Mouse (Mus musculus): ENCODE measurements around the gene Lzts3.

DNA sequence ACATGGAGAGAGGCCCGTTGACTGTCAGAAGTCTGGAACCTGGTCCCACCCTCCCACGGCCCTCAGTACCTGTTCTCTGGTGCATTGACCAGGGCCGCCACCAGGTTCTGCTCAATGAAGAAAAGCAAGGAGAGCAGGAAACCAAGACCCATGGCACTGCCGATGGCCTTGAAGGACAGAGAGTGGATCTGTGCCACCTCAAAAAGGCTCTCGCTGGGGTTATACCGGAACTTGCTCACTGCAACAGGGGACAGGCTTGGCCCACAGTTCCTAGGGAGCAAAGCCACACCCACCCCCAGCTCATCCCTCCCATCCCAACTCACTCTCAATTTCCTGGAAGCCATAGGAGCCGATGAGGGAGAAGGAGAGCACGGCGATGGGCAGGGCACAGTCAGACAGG, 42.8 kb upstream of the Lzts3 start:
- TF ChIP-seq CTCF (IDR thresholded peaks at IDR 0.05; ENCODE audit: extremely low read depth, insufficient read length, insufficient replicate concordance, low read depth, low read length) = no peak
- TF ChIP-seq POLR2A (IDR thresholded peaks at IDR 0.05; ENCODE audit: low read depth, low read length) = no peak

All from small intestine, adult 2 months (tissue).